Mouse (Mus musculus) liver, adult 2 months (tissue): ENCODE data around the gene Zfp775. TPM values are rescaled to one million over a fixed set of nuclear protein-coding genes. Genes with fewer than 3 reads are reported as not detected.

Experiments used
- DNase-seq: peaks from one replicate; pipeline ENCODE4 v3.0.0-alpha.2; 2011; ENCODE audit warnings: low read depth, low spot score; ENCODE audit errors: extremely low read depth
- H3K27ac ChIP-seq: fragments of 200-500 bp; replicated peaks from 2 replicates; pipeline ENCODE4 v1.5.1; 2012; ENCODE audit warnings: low read depth, mild to moderate bottlenecking, control low read depth, inconsistent platforms, low read length; ENCODE audit not compliant: insufficient read depth
- H3K27me3 ChIP-seq: fragments of 200-500 bp; 2 replicates; pipeline ENCODE4 v1.6.1; 2012; ENCODE audit warnings: mild to moderate bottlenecking, moderate library complexity, low read length, inconsistent platforms; ENCODE audit not compliant: control insufficient read depth, insufficient read depth
- H3K36me3 ChIP-seq: fragments of 200-500 bp; 2 replicates; pipeline ENCODE4 v1.6.1; 2012; ENCODE audit warnings: low read length, inconsistent platforms; ENCODE audit not compliant: control insufficient read depth, insufficient read depth
- H3K4me1 ChIP-seq: fragments of 200-500 bp; 2 replicates; pipeline ENCODE4 v1.6.1; 2011; ENCODE audit warnings: low read length; ENCODE audit not compliant: control insufficient read depth, insufficient read depth
- H3K4me3 ChIP-seq: fragments of 200-500 bp; 2 replicates; pipeline ENCODE4 v1.5.1; 2011; ENCODE audit warnings: low read depth, mild to moderate bottlenecking, control low read depth, low read length, moderate library complexity; ENCODE audit not compliant: insufficient read depth
- H3K79me2 ChIP-seq: fragments of 200-500 bp; 2 replicates; pipeline ENCODE4 v1.6.1; 2012; ENCODE audit warnings: inconsistent platforms, mild to moderate bottlenecking, low read length, moderate library complexity; ENCODE audit not compliant: control insufficient read depth, insufficient read depth
- H3K9ac ChIP-seq: fragments of 200-500 bp; 2 replicates; pipeline ENCODE4 v1.6.1; 2012; ENCODE audit warnings: low read depth, mild to moderate bottlenecking, control low read depth, inconsistent platforms, low read length
- CTCF ChIP-seq: fragments of 200-500 bp; IDR thresholded peaks from 2 replicates; pipeline ENCODE4 v1.5.1; 2011; ENCODE audit warnings: low read depth, low read length, control low read depth
- POLR2A ChIP-seq: fragments of 200-500 bp; IDR thresholded peaks from 2 replicates; pipeline ENCODE4 v1.6.1; 2011; ENCODE audit warnings: low read length, control low read depth; ENCODE audit not compliant: insufficient read depth; ENCODE audit errors: extremely low read depth
- WGBS: fragments of 180-500 bp; shearing (Covaris S2); methylation state at CpG from one replicate; pipeline ENCODE4 v1.1.7; 2018; 5-methylcytosine and 5-hydroxymethylcytosine counted together
- polyA plus RNA-seq: library from polyadenylated mRNA; depleted of rRNA; stranded (reverse); fragments of >200 nt; gene quantifications from 2 replicates; pipeline ENCODE4 v1.2.3, GENCODE M21; 2012; rRNA removed
- total RNA-seq: library from RNA; depleted of rRNA; stranded (reverse); fragments of >200 nt; gene quantifications from 2 replicates; pipeline ENCODE4 v1.2.3, GENCODE M21; 2014; rRNA removed

Zfp775 gene
- total RNA-seq (0.83 and 1.5 TPM in 2 replicates), polyA plus RNA-seq (2.0 and 2.4 TPM in 2 replicates)

GRCm38 (mm10) chr6:48601271-48602079 lies at the start of gene Zfp775:
Zfp775 (plus strand) TSS chr6:48602063.
- no peaks in the 10 kb centered on the region for H3K27me3 ChIP-seq
- H3K4me3 ChIP-seq: peak within 1 kb of the TSS; percentile 64
- H3K79me2 ChIP-seq: peaks cover 17% of the 10 kb centered on the region
- H3K9ac ChIP-seq: peak within 1 kb of the TSS; percentile 88
- TF ChIP-seq CTCF (no peak), POLR2A (peak; percentile 87)
- WGBS: 4% methylated on average over 42 of the region's 42 CpGs
- H3K27ac ChIP-seq: peak within 1 kb of the TSS; percentile 92
- DNase-seq: peak; percentile 87
- peaks cover 23% of the 10 kb centered on the region for H3K36me3 ChIP-seq
- peaks cover 39% of the 10 kb centered on the region for H3K4me1 ChIP-seq

- DNase-seq: peak; percentile 55
- H3K36me3 ChIP-seq: no peaks in the 10 kb centered on the region
- H3K79me2 ChIP-seq: no peaks in the 10 kb centered on the region
- no peak overlapping the region for H3K4me3 ChIP-seq
- WGBS: 88% methylated on average over 4 of the region's 4 CpGs
- no peak overlapping the region for H3K27ac ChIP-seq
- H3K27me3 ChIP-seq: no peaks in the 10 kb centered on the region
- no peak for TF ChIP-seq CTCF
- TF ChIP-seq POLR2A: no peak
- H3K9ac ChIP-seq: no peak overlapping the region
- peaks cover 19% of the 10 kb centered on the region for H3K4me1 ChIP-seq
These were observed 48.9 kb upstream of the Zfp775 start for GRCm38 (mm10) chr6:48552918-48553317.

DNA sequence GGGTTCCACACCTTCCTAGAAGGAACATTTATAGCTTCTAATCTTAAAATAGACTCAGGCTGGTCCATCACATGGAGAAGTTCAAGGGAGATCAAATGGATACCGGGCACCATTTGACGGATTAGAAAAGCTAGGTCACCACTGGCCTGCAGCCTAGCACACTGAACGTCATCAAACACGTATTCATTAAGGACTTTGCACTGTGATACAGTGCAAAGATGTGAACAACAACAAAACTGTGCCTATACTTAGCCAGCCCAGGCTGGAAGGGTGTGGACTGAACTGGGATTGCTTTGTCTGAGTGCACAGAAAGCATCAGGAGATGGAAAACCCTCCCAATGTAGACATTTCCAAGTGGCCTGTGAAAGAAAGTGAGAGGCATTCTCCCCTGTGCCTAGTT lies 48.0 kb upstream of the Zfp775 start:
- H3K4me3 ChIP-seq: no peak overlapping the region; the same call in 1 of the 2 replicates
- TF ChIP-seq POLR2A (no peak), CTCF (no peak)
- peaks cover 13% of the 10 kb centered on the region for H3K4me1 ChIP-seq
- WGBS: 22% methylated on average over 4 of the region's 4 CpGs
- H3K27me3 ChIP-seq: no peaks in the 10 kb centered on the region
- peak overlapping the region; percentile 81 for H3K9ac ChIP-seq
- no peaks in the 10 kb centered on the region for H3K36me3 ChIP-seq
- peak; percentile 89 for DNase-seq
- H3K27ac ChIP-seq: peak overlapping the region; percentile 98
- no peaks in the 10 kb centered on the region for H3K79me2 ChIP-seq

GRCm38 (mm10) chr6:48554280-48555103 lies 47.4 kb upstream of the Zfp775 start, which contains the start of gene Lrrc61:
Lrrc61 (plus strand) TSS chr6:48554796.
- no peak for TF ChIP-seq CTCF
- TF ChIP-seq POLR2A: peak; percentile 60
- Histone ChIP-seq H3K27ac (peak within 1 kb of the TSS; percentile 98), H3K9ac (peak within 1 kb of the TSS; percentile 86), H3K36me3 (no peaks in the 10 kb centered on the region), H3K4me3 (peak within 1 kb of the TSS; percentile 65), H3K79me2 (no peaks in the 10 kb centered on the region), H3K4me1 (peaks cover 12% of the 10 kb centered on the region), H3K27me3 (no peaks in the 10 kb centered on the region)
- under 1% methylated on average over 39 of the region's 39 CpGs for WGBS
- DNase-seq: peak; percentile 90

- Histone ChIP-seq H3K27me3 (no peaks in the 10 kb centered on the region), H3K36me3 (no peaks in the 10 kb centered on the region), H3K4me3 (peak overlapping the region; percentile 65), H3K4me1 (peaks cover 12% of the 10 kb centered on the region), H3K27ac (peak overlapping the region; percentile 97), H3K79me2 (no peaks in the 10 kb centered on the region), H3K9ac (peak overlapping the region; percentile 86)
- WGBS: 29% methylated on average over 14 of the region's 14 CpGs
- DNase-seq: peak; percentile 81
- TF ChIP-seq POLR2A (no peak), CTCF (no peak)
These were observed 46.6 kb upstream of the Zfp775 start for GRCm38 (mm10) chr6:48555104-48555890.
